Mouse (Mus musculus) lung, postnatal 4 days (tissue): Measurements from ENCODE around the gene Spata31d1a.
A peak's percentile ranks its signal among the peaks of the same experiment; 100 is the strongest.
"Not testable (repeated sequence)": the region's sequence is repeated elsewhere in the genome, so short reads cannot be mapped to it uniquely, and the experiment has no call there.

Source experiments
- DNase-seq, 2 experiments: peaks; one replicate each; pipeline ENCODE4 v3.0.0; 2021

The Spata31d1a gene

DNA sequence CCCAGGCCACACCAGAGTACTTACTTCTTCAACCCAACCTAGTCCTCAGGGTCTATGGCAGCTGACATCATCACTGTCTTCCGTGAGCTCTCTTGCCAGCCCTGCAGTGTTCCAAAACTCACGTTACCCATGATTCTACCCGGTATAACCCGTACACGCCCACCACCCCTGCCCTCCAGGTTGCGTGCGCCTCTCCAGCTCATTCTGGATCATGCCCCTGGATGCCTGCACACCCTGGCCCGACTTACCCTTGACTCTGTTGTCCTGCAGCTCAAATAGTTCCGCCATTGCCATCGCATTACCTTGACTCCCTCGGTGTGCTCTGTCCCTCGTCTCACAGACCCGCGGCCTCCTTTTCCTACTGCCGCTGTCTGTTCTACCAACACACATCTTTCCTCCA is at the start of gene Spata31d1a:
TSS of gene Spata31d1a (minus strand) at position 101 of the 400 bp plus-strand sequence.
- no peak for DNase-seq

GRCm38 (mm10) chr13:59756906-59757305 is 46.8 kb upstream of the Spata31d1a start:
- peak in 1 of 2 experiments; percentile 56 for DNase-seq

DNA sequence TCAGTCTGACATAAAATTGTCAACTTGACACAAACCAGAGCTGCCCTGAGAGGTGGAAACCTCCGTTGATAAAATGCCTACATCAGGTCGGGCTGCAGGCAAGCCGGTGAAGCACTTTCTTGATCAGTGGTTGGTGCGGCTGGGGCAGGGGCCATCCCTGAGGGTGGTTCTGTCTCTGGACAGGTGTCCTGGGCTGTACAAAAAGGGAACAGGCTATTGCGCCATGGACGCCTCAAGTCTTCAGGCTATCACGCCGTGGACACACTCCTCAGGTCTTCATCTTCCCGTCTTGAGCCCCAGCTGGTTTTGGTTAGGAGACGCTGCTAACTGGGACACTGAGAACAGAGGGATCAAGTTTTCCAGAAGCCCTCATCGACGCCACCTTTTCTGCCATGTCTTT is 40.2 kb upstream of the Spata31d1a start:
- DNase-seq, result no peak

DNA sequence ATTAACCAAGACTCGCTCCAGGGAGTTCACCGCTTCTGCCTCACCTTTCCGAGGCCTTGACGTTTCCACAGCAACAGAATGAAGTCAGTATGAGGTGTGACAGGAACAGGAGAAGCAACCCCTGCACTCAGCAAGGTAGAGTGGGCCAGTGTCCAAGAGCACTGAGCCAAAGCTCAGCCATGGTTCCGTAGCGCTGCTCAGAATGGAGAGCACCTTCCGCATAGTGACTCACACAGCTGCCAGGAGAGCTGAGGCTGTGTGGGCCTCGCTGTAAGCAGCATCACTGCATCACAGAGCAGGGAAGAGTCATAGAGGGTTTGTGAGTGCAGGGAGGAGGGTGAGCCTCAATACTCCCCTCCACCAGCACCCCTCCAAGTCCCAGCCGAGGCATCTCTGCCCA is 36.6 kb upstream of the Spata31d1a start, which contains the start of gene 1700014D04Rik:
TSS of gene 1700014D04Rik (minus strand) at position 42 of the 400 bp plus-strand sequence.
- DNase-seq, result no peak

- peak in 1 of 2 experiments; percentile 18 for DNase-seq
Observed at GRCm38 (mm10) chr13:59746164-59746563, 36.0 kb upstream of the Spata31d1a start.

GRCm38 (mm10) chr13:59745462-59745861 is 35.3 kb upstream of the Spata31d1a start:
- DNase-seq, result no peak

GRCm38 (mm10) chr13:59741697-59742096 is 31.6 kb upstream of the Spata31d1a start:
- DNase-seq, result peak; percentile 38 to 41

DNA sequence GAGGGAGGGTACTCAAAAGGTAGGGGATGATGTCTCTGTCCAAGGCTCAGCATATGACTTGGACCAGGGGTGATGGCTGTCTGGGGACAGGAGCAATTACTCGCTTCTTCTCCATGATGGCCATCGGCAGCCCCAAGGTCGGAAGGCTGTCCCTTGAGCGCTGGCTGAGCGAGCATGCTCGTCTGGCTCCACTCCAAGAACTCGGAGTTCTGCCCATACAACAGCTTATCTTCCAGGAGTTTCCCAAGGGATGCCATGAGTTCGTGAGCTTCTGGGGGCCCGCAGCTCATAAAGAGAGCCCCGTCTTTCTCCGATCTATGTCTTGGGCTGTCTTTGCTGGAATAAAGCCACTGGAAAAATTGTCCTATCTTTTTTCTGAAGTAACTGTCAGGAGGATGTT is 31.0 kb upstream of the Spata31d1a start:
- DNase-seq, result peak in 1 of 2 experiments; percentile 30

GRCm38 (mm10) chr13:59739397-59739796 is 29.3 kb upstream of the Spata31d1a start:
- DNase-seq, result no peak

DNA sequence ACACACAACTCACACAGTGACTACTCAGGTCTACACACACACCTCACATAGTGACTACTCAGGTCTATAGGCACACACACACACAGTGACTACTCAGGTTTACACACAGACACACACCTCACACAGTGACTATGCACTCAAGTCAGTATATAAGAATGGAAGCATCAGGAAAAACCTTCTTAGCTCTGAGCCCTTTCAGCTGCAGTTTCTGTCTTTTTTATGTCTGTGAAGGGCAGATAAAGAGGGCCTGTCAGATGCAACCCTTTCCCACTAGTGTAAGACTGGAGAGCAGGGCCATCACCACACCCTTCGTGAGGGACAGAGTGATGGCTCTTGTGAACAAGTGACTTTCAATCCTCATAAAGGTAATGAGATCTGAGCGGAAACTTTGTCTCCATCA is 28.3 kb upstream of the Spata31d1a start:
- DNase-seq, result no peak

- no peak for DNase-seq
Observed at GRCm38 (mm10) chr13:59735190-59735589, 25.1 kb upstream of the Spata31d1a start.

GRCm38 (mm10) chr13:59734347-59734746 is 24.2 kb upstream of the Spata31d1a start:
- DNase-seq, result not testable (repeated sequence)

DNA sequence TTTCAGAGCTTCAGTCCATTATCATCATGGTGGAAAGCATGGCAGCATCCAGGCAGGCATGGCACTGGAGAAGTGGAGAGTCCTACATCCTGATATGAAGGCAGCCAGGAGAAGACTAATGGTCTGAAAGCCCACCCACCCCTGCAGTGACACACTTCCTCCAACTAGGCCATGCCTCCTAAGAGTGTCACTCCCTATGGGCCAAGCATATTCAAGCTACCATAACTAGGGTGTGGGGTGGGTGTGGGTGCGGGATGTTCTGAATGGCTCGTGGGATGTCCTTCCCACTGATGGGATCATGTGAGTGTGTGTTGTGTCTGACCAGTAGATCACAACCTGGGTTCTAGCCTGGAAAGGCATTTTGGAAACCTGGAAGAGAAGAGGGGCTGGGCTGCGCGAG is 23.8 kb upstream of the Spata31d1a start:
- no peak for DNase-seq

GRCm38 (mm10) chr13:59731652-59732051 is 21.5 kb upstream of the Spata31d1a start, which contains the start of gene Spata31d1d:
Spata31d1d (minus strand) TSS chr13:59731752.
- no peak for DNase-seq

DNA sequence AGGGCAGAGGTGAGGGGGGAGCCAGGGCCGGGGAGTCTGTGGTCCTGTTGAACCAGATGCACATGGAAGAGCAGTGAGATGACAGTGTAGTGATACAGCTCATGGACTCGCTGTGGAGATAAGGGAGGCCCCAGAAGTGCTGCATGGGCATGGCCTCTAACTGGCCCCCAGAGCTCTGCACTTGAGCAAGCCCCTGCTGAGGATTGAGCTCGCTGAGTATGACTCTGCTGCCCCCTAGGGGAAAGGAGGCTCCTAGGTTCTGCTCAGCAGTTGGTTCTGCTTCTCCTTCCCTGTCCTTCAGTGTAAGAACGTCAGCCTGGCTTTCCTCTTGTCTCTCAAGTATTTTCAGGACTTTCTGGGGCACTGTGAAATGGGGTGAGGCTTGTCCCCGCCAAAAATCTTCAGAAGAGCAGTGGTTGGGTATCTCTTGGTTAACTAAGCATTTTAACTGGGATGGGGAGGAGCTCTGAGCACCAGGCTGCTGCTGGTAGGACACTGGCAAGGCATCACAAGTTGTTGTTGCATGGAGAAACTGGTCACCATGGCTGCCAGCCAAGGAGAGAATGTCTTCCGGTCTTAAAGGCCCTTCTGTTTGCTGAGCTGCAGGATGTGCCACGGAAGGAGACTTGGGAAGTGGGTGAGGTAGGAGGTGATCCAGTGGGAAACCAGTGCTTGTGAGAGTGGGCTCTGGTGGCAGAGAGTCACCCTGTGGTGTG is 18.4 kb upstream of the Spata31d1a start:
- peak; percentile 85 to 88 for DNase-seq

GRCm38 (mm10) chr13:59726139-59726867 is 16.2 kb upstream of the Spata31d1a start:
- DNase-seq, result no peak

GRCm38 (mm10) chr13:59722089-59722488 is 12.0 kb upstream of the Spata31d1a start:
- DNase-seq, result not testable (repeated sequence)

DNA sequence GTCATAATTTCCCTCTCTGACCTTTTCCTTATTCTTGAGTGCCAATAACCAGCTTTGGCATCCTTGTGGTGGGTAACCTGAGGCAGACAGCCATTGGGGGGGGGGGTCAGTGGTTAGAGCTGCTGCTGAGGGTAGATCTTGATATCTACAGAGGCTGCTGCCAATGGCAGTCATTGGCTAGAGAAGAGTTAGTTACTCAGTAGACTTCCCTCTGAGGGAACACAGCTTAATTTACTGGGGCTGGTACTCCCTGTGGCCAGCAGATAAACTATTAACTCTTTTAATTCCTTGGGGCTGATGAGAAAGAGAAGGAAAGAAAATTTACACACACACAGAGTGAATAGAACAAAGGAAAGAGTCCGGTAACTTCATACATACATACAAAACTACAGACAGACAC is 9.3 kb upstream of the Spata31d1a start:
- no peak for DNase-seq

DNA sequence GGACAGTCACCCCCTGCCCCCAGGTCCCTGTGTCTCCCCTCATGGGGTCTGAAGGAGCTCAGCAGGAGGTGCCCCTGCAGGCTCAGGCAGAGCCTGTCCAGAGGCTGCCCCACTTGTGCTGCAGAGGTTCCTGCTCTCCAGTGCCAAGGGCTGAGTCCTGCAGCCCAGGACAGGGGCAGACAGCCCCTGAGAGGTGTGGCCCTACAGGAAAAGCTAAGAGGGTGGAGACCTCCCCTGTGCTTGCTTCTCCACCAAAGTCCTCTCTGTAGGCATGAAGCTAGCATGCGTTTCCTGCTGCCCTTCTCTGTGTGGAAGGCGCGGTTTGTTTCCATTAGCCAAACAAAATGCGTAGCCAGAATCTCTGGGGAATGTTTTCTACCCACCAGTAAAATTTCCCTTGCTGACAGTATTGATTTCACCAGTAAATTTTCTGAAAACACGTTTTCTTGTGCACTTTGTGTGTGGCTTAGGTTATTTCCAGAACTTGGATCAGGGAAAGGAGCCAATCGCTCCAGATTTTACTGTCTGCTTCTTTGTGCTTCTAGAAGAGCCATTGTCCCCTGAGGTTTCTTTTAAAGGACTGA is 8.8 kb upstream of the Spata31d1a start:
- DNase-seq, result peak; percentile 37 to 74

- DNase-seq, result no peak
Observed at GRCm38 (mm10) chr13:59713710-59714109, 3.6 kb upstream of the Spata31d1a start.

GRCm38 (mm10) chr13:59711984-59712383 is 1.9 kb upstream of the Spata31d1a start, which contains the start of gene Spata31d1b:
Spata31d1b (plus strand) TSS chr13:59712284.
- DNase-seq, result not testable (repeated sequence)

- peak; percentile 53 to 64 for DNase-seq
Observed at GRCm38 (mm10) chr13:59704562-59704961, 5.6 kb downstream of the Spata31d1a start.

GRCm38 (mm10) chr13:59703514-59703913 is 6.6 kb downstream of the Spata31d1a start:
- no peak for DNase-seq
